Mouse (Mus musculus) spleen, postnatal 4 days (tissue): ENCODE measurements around the gene Vmn2r31.
"Not testable (repeated sequence)": the region's sequence is repeated elsewhere in the genome, so short reads cannot be mapped to it uniquely, and the experiment has no call there.

ENCODE experiments used
- DNase-seq, 2 experiments: peaks; one replicate each; pipeline ENCODE4 v3.0.0; 2022; ENCODE audit warnings: low spot score in 2 of 2

The Vmn2r31 gene

GRCm38 (mm10) chr7:7399603-7400002 lies at the start of gene Vmn2r31:
TSS of gene Vmn2r31 (minus strand) at chr7:7399703.
- DNase-seq: not testable (repeated sequence)

DNA sequence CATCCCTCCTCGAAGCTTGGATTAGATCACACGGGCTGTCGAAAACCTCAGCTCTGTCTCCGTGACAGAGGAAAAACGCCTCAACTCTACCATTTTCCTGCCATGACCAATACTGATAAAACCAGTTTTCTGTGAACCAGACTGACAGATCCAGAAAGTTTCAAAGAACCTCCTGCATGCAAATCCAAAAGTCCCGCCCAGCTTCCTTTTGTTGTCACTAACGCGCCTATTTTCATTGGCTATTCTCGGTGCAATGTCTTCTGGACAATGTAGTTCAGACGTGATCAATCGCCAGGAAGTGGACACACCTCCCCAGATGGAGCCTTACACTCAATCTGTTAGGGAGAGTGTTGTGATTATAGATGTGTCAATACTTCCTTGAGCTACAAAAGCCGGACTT lies 25.1 kb downstream of the Vmn2r31 start, which contains the start of gene Gm45783:
Gm45783 (minus strand) TSS at position 143 of the 400 bp plus-strand sequence.
- not testable (repeated sequence) for DNase-seq

DNA sequence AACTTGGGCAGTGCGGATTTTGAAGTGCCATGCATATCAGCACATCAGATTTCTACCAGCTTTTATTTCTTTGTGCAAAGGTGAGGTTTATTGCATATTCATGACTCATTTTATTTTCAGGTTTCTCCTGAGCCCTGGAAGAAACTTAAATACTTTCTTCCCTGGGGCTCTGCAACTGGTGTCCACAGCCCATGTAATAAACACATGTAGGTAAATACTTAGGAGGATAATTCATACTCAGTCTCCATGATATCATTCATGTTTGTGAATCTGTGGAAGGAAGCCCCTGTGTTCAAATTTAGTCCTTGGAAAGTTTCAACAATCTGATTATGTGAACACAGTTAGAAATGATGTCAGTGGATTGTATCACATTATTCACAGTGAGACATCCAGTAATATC lies 62.0 kb downstream of the Vmn2r31 start, which contains the start of gene Vmn2r30:
Vmn2r30 (minus strand) TSS at position 101 of the 400 bp plus-strand sequence.
- DNase-seq: not testable (repeated sequence)
